Mouse (Mus musculus) testis, adult 2 months (tissue): ENCODE results near the gene Rragd. TPM values are rescaled to one million over a fixed set of nuclear protein-coding genes. Genes with fewer than 3 reads are reported as not detected.
"Not testable (repeated sequence)": the region's sequence is repeated elsewhere in the genome, so short reads cannot be mapped to it uniquely, and the experiment has no call there.

Source experiments
- H3K27ac ChIP-seq: fragments of 200-500 bp; 2 replicates; pipeline ENCODE4 v1.5.1; 2012; ENCODE audit warnings: low read depth, low read length; ENCODE audit not compliant: control insufficient read depth, insufficient read depth
- H3K27me3 ChIP-seq: fragments of 200-500 bp; 2 replicates; pipeline ENCODE4 v1.6.1; 2012; ENCODE audit warnings: mild to moderate bottlenecking, low read length, moderate library complexity; ENCODE audit not compliant: control insufficient read depth, insufficient read depth
- H3K36me3 ChIP-seq: fragments of 200-500 bp; 2 replicates; pipeline ENCODE4 v1.6.1; 2012; ENCODE audit warnings: mild to moderate bottlenecking, low read length; ENCODE audit not compliant: control insufficient read depth, insufficient read depth
- H3K4me1 ChIP-seq: fragments of 200-500 bp; 2 replicates; pipeline ENCODE4 v1.6.1; 2012; ENCODE audit warnings: low read length; ENCODE audit not compliant: control insufficient read depth, insufficient read depth
- H3K4me3 ChIP-seq: fragments of 200-500 bp; 2 replicates; pipeline ENCODE4 v1.5.1; 2012; ENCODE audit warnings: low read depth, mild to moderate bottlenecking, low read length, moderate library complexity, mixed read lengths; ENCODE audit not compliant: control insufficient read depth
- CTCF ChIP-seq: fragments of 200-500 bp; IDR thresholded peaks from 2 replicates; pipeline ENCODE4 v1.5.1; 2012; ENCODE audit warnings: low read depth, mild to moderate bottlenecking, inconsistent platforms, low read length, moderate library complexity; ENCODE audit not compliant: control insufficient read depth, insufficient read depth, insufficient replicate concordance
- POLR2A ChIP-seq: fragments of 200-500 bp; IDR thresholded peaks from 2 replicates; pipeline ENCODE4 v1.6.1; 2012; ENCODE audit warnings: low read depth, mild to moderate bottlenecking, inconsistent platforms, low read length, moderate library complexity; ENCODE audit not compliant: control insufficient read depth
- polyA plus RNA-seq: library from polyadenylated mRNA; depleted of rRNA; stranded (reverse); fragments of >200 nt; gene quantifications from 2 replicates; pipeline ENCODE4 v1.2.3, GENCODE M21; 2012

The Rragd gene
- polyA plus RNA-seq, 1 experiment = 2.6 TPM

DNA sequence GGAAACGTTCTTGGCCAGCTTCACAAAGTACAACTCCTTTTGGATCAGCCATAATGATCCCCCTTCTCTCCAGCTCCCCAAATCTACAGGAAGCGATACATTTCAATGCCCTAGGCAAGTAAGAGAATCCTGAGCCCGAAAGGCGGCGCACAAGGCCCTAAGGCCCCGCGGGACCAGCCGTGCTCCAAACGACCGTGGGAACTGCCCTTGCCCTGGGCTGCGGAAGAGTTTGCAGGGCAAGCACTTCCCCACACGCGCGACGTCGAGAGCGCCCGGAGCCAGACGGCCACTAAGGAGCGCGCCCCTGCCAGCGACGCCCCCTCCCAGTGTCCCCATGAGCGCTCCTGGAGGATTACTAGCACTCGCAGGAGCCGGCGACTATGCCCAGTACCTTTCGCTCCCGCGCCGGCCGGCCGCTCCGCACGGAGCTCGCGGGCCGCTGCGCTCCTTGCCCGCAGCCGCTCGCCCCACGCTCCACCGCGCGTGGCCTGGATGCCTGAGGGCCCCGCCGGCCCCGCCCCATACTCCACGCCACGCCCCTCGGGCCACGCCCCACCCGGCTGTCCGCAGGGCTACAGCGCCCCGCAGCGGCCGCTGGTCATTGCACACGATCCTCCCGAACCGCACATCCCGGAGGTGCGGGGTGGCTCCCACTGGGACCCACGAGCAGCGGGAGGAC, 32.3 kb upstream of the Rragd start, which contains the start of gene Ankrd6:
Gene Ankrd6 (minus strand): TSS at position 486 of the 679 bp plus-strand sequence.
- no peaks in the 10 kb centered on the region for H3K36me3 ChIP-seq
- H3K4me3 ChIP-seq = peak within 1 kb of the TSS; percentile 77
- H3K27ac ChIP-seq = no peak within 1 kb of the TSS
- H3K4me1 ChIP-seq = peaks cover 13% of the 10 kb centered on the region
- H3K27me3 ChIP-seq = no peaks in the 10 kb centered on the region
- TF ChIP-seq CTCF (peak; percentile 78), POLR2A (0 out of 2 replicates have a peak, but pooled peaks have one; percentile 24)

DNA sequence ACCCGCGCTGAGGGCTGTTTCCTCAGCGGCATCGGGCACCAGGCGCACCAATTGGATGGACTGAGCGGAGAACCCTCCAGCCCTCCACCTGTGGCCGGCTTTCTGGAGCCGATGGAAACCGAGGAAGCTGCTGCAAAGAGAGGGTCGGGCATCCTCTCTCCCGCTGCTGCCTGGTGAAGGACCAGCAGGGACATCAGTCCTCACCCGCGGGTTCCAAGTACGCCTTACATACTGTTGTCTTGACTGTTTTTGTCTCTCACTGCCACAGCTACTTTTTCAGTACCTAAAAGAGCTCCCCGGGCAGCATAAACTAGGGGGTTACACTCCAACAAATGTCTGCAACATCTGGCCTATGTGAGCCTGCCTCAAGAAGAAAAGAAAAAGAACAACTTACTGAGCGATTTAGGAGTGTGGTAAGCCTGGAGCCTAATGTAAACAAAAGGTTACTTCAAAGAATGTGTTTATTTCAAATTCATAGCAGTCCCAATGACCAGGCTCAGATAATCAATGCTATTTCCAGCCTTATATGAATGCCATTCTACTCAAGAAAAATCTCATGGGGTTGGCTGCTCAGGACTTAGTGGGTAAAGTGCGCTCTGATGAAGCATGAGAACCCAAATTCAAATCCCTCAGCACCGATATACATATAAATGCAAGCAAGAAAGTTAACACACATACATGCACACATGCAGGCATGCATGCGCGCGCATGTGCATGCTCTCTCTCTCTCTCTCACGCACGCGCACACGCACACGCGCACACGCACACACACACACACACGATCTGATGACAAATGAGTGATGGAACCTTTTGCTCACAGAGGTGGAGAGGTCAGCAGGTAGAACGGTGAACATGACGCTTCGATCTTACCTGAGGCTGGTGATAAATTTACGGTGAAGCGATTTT, 31.5 kb upstream of the Rragd start:
- TF ChIP-seq POLR2A = 0 out of 2 replicates have a peak, but pooled peaks have one; percentile 2
- TF ChIP-seq CTCF = peak; percentile 9; the same call in 1 of the 2 replicates
- Histone ChIP-seq H3K4me3 (peak overlapping the region; percentile 77), H3K27ac (no peak overlapping the region), H3K4me1 (peaks cover 13% of the 10 kb centered on the region), H3K36me3 (no peaks in the 10 kb centered on the region), H3K27me3 (no peaks in the 10 kb centered on the region)

DNA sequence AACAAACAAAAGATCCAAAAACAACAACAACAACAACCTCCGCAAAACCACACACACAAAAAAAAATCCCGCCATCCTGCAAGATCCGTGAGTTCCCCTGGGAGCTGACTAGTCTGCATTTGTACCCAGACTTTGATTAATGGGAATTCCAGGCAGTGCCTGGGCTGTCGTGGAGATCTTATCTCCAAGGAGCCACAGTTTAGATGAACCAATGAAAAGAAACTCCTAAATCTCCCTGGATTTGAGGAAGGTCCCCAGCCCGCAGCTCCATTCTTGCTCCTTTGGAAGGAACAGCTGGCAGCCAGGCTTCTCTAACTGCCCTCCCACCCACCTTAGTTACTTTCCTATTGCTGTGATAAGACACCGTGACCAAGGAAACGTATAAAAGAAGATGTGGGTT, 30.2 kb upstream of the Rragd start:
- TF ChIP-seq POLR2A (no peak), CTCF (no peak)

DNA sequence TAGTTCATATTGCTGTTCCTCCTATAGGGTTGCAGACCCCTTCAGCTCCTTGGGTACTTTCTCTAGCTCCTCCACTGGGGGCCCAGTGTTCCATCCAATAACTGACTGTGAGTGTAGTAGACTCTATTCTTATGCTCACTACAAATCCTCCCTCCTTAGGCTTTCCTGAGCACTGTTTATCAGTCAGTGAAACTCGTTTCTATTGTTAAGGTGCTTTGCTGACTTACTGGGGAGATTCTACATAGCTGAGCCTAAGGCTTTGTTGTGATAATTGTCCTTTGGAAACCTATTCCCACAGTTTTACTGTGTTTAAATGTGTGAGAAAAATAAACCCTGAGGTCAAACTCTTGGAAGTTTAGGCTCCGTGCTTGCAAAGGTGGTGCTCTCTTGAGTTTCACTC, 26.4 kb upstream of the Rragd start:
- TF ChIP-seq CTCF (no peak), POLR2A (no peak)
- Histone ChIP-seq H3K4me1 (peaks cover 3% of the 10 kb centered on the region), H3K27ac (no peak overlapping the region), H3K27me3 (no peaks in the 10 kb centered on the region), H3K36me3 (no peaks in the 10 kb centered on the region), H3K4me3 (no peak overlapping the region)

More for the DNA sequence above, 30.2 kb upstream of the Rragd start:
- no peaks in the 10 kb centered on the region for H3K27me3 ChIP-seq
- H3K36me3 ChIP-seq = no peaks in the 10 kb centered on the region
- peaks cover 13% of the 10 kb centered on the region for H3K4me1 ChIP-seq
- H3K4me3 ChIP-seq = no peak overlapping the region
- no peak overlapping the region for H3K27ac ChIP-seq

DNA sequence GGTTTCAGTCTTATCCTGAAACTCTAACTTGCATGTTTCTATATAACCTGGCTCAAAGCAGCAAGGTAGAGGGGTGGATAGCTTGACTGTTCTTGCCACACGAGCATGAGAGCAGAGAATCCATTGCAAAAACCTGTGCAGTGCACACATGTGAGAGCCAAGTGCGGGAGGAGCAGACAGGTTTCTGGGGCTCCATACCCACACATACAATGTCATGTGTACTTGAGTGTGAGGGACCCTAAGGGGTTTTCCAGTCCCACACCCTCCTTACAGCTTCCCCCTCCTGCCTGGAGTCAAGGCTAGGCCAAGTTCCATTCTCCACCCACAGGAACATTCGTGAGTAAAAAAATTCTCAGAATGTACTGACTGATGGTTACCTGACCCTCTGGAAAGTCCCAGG, 21.4 kb upstream of the Rragd start:
- TF ChIP-seq POLR2A = no peak
- H3K27me3 ChIP-seq = no peaks in the 10 kb centered on the region
- H3K36me3 ChIP-seq = no peaks in the 10 kb centered on the region
- no peak overlapping the region for H3K4me3 ChIP-seq
- no peak overlapping the region for H3K27ac ChIP-seq
- no peaks in the 10 kb centered on the region for H3K4me1 ChIP-seq

DNA sequence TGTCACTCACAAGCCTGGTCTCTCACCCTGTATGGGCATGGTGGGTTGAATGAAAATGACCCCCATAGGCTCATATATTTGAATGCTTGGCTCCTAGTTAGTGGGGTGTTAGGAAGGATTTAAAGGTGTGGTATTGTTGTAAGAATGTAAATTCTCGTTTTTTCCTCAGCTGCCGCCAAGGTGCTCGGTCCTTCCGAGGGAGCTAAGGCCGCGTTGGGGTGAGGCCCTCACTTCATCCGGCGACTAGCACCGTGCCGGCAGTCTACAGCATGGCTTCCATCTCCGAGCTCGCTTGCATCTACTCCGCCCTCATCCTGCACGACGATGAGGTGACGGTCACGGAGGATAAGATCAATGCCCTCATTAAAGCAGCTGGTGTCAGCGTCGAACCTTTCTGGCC, 18.2 kb upstream of the Rragd start:
- not testable (repeated sequence) for H3K27ac ChIP-seq, H3K36me3 ChIP-seq, H3K4me1 ChIP-seq, H3K4me3 ChIP-seq, H3K27me3 ChIP-seq

DNA sequence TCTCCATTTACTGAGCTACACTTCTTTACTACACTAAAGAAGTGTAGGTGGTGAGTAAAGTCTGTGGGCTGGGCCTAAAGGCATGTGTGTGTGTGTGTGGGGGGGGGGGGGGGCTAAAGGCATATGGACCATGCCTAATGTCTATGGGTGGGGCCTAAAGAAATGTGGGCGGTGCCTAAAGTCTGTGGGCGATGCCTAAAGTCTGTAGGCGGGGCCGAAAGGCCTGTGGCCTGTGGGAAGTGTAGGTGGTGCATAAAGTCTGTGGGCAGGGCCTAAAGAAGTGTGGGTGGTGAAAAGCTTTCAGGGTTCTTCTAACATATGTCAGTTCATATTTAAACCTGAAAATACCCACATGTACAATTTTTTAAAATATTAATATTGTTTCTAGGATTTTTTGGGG, 5.5 kb upstream of the Rragd start:
- H3K4me1 ChIP-seq = peaks cover 7% of the 10 kb centered on the region
- H3K4me3 ChIP-seq = no peak overlapping the region
- H3K27me3 ChIP-seq = peaks cover 2% of the 10 kb centered on the region; the same call in 1 of the 2 replicates
- H3K27ac ChIP-seq = no peak overlapping the region
- no peaks in the 10 kb centered on the region for H3K36me3 ChIP-seq
- TF ChIP-seq POLR2A = no peak
- no peak for TF ChIP-seq CTCF
